Mouse (Mus musculus) MEL (cell line): ENCODE data around the gene Olfr187. TPM values are rescaled to one million over a fixed set of nuclear protein-coding genes. Genes with fewer than 3 reads are reported as not detected.
"Not testable (repeated sequence)": the region's sequence is repeated elsewhere in the genome, so short reads cannot be mapped to it uniquely, and the experiment has no call there.

Experiments used
- DNase-seq: peaks from one replicate; pipeline ENCODE4 v3.0.0; 2011; ENCODE audit warnings: low read depth, low spot score
- H3K27ac ChIP-seq: 2 replicates; pipeline ENCODE4 v1.5.1; 2012; ENCODE audit warnings: low read depth, mild to moderate bottlenecking, control low read depth, low read length, moderate library complexity; ENCODE audit not compliant: control insufficient read depth
- H3K27me3 ChIP-seq, 2 experiments: fragments of 150-350 bp in 1 of 2; sonication (generic) in 1 of 2; 2 replicates each; pipeline ENCODE4 v1.6.1; 2012; ENCODE audit warnings: low read length in 2 of 2, mild to moderate bottlenecking in 2 of 2, improper control_type of control experiment in 1 of 2, moderate library complexity in 1 of 2; ENCODE audit not compliant: insufficient read depth in 2 of 2, control insufficient read depth in 1 of 2
- H3K36me3 ChIP-seq, 2 experiments: 2 replicates each; pipeline ENCODE4 v1.6.1; 2012 to 2014; ENCODE audit warnings: low read length in 2 of 2, improper control_type of control experiment in 1 of 2, inconsistent platforms in 1 of 2, mild to moderate bottlenecking in 1 of 2; ENCODE audit not compliant: insufficient read depth in 2 of 2, control insufficient read depth in 1 of 2
- H3K4me1 ChIP-seq, 2 experiments: fragments of 150-350 bp in 1 of 2; sonication (generic) in 1 of 2; 2 replicates each; pipeline ENCODE4 v1.6.1; 2012; ENCODE audit warnings: low read length in 2 of 2, improper control_type of control experiment in 1 of 2, mild to moderate bottlenecking in 1 of 2; ENCODE audit not compliant: insufficient read depth in 2 of 2, control insufficient read depth in 1 of 2
- H3K4me3 ChIP-seq, 2 experiments: fragments of 150-350 bp in 1 of 2; sonication (generic) in 1 of 2; 2 replicates each; pipeline ENCODE4 v1.5.1; 2012; ENCODE audit warnings: low read depth in 2 of 2, low read length in 2 of 2, mild to moderate bottlenecking in 2 of 2, moderate library complexity in 2 of 2, control low read depth in 1 of 2, improper control_type of control experiment in 1 of 2; ENCODE audit not compliant: control insufficient read depth in 1 of 2, insufficient read depth in 1 of 2
- H3K79me2 ChIP-seq: 2 replicates; pipeline ENCODE4 v1.6.1; 2012; ENCODE audit warnings: mild to moderate bottlenecking, low read length, moderate library complexity; ENCODE audit not compliant: control insufficient read depth, poor library complexity, insufficient read depth
- H3K9ac ChIP-seq: 2 replicates; pipeline ENCODE4 v1.6.1; 2012; ENCODE audit warnings: low read depth, mild to moderate bottlenecking, control low read depth, low read length, moderate library complexity; ENCODE audit not compliant: control insufficient read depth, poor library complexity, severe bottlenecking
- H3K9me3 ChIP-seq: fragments of 150-350 bp; sonication (generic); replicated peaks from 2 replicates; pipeline ENCODE4 v1.6.1; 2012; ENCODE audit warnings: mild to moderate bottlenecking, low read length, improper control_type of control experiment, moderate library complexity; ENCODE audit not compliant: insufficient read depth
- CHD1 ChIP-seq: IDR thresholded peaks from 2 replicates; pipeline ENCODE4 v1.6.1; 2012; ENCODE audit warnings: low read depth, mild to moderate bottlenecking, inconsistent platforms, low read length, improper control_type of control experiment
- E2F4 ChIP-seq: IDR thresholded peaks from 2 replicates; pipeline ENCODE4 v1.6.1; 2011; ENCODE audit warnings: low read depth, low read length, improper control_type of control experiment, borderline replicate concordance
- EP300 ChIP-seq, 2 experiments: IDR thresholded peaks; 2 replicates each; pipeline ENCODE4 v1.6.1; 2011; ENCODE audit warnings: improper control_type of control experiment in 2 of 2, low read length in 2 of 2, low read depth in 1 of 2, mild to moderate bottlenecking in 1 of 2
- ETS1 ChIP-seq: IDR thresholded peaks from 2 replicates; pipeline ENCODE4 v1.6.1; 2012; ENCODE audit warnings: low read depth, mild to moderate bottlenecking, inconsistent platforms, low read length, improper control_type of control experiment, moderate library complexity
- JUND ChIP-seq: IDR thresholded peaks from 2 replicates; pipeline ENCODE4 v1.6.1; 2011; ENCODE audit warnings: low read depth, mild to moderate bottlenecking, improper control_type of control experiment, low read length
- KAT2A ChIP-seq: conservative IDR thresholded peaks from 2 replicates; pipeline ENCODE4 v1.6.1; 2012; ENCODE audit warnings: low read depth, low read length, improper control_type of control experiment, inconsistent platforms
- MAFK ChIP-seq: IDR thresholded peaks from 2 replicates; pipeline ENCODE4 v1.6.1; 2011; ENCODE audit warnings: low read depth, mild to moderate bottlenecking, low read length, improper control_type of control experiment, borderline replicate concordance
- MAX ChIP-seq: IDR thresholded peaks from 2 replicates; pipeline ENCODE4 v1.6.1; 2011; ENCODE audit warnings: low read length, improper control_type of control experiment
- MYC ChIP-seq: IDR thresholded peaks from 2 replicates; pipeline ENCODE4 v1.6.1; 2011; ENCODE audit warnings: low read depth, mild to moderate bottlenecking, low read length, improper control_type of control experiment, moderate library complexity
- NRF1 ChIP-seq: IDR thresholded peaks from 2 replicates; pipeline ENCODE4 v1.6.1; 2014; ENCODE audit warnings: low read depth, mild to moderate bottlenecking, inconsistent platforms, low read length, improper control_type of control experiment, moderate library complexity; ENCODE audit not compliant: poor library complexity, insufficient read depth, severe bottlenecking
- POLR2AphosphoS5 ChIP-seq: IDR thresholded peaks from 2 replicates; pipeline ENCODE4 v1.6.1; 2012; ENCODE audit warnings: low read depth, borderline replicate concordance, mild to moderate bottlenecking, inconsistent platforms, low read length, moderate library complexity, mixed read lengths
- RCOR1 ChIP-seq: IDR thresholded peaks from 2 replicates; pipeline ENCODE4 v1.6.1; 2012; ENCODE audit warnings: low read depth, mild to moderate bottlenecking, inconsistent platforms, low read length, improper control_type of control experiment
- SIN3A ChIP-seq: IDR thresholded peaks from 2 replicates; pipeline ENCODE4 v1.6.1; 2012; ENCODE audit warnings: low read length, improper control_type of control experiment, inconsistent platforms
- TAL1 ChIP-seq: IDR thresholded peaks from 2 replicates; pipeline ENCODE4 v1.6.1; 2012; ENCODE audit warnings: mild to moderate bottlenecking, inconsistent platforms, low read length, moderate library complexity, mixed read lengths
- UBTF ChIP-seq: IDR thresholded peaks from 2 replicates; pipeline ENCODE4 v1.6.1; 2012; ENCODE audit warnings: low read depth, mild to moderate bottlenecking, inconsistent platforms, low read length, improper control_type of control experiment, moderate library complexity, borderline replicate concordance; ENCODE audit not compliant: insufficient read depth
- ZC3H11A ChIP-seq: IDR thresholded peaks from 2 replicates; pipeline ENCODE4 v1.6.1; 2012; ENCODE audit warnings: low read depth, mild to moderate bottlenecking, inconsistent platforms, low read length, improper control_type of control experiment
- ZNF384 ChIP-seq: IDR thresholded peaks from 2 replicates; pipeline ENCODE4 v1.6.1; 2012; ENCODE audit warnings: low read depth, mild to moderate bottlenecking, inconsistent platforms, low read length, improper control_type of control experiment
- polyA plus RNA-seq, 2 experiments: library from polyadenylated mRNA; stranded (reverse) in 1 of 2; unstranded in 1 of 2; fragments of >175 nt in 1 of 2; fragments of >200 nt in 1 of 2; gene quantifications; 2 replicates each; pipeline versions ENCODE4 v1.2.1 to v1.2.4; 2012; ENCODE audit warnings: low replicate concordance in 2 of 2, low read depth in 1 of 2; ENCODE audit not compliant: insufficient read length in 2 of 2, insufficient read depth in 1 of 2, missing spikeins in 1 of 2
- total RNA-seq: library from RNA; depleted of rRNA; stranded (reverse); fragments of 300-350 nt; gene quantifications from 2 replicates; pipeline ENCODE4 v1.2.3, GENCODE M21; 2012; rRNA removed

The Olfr187 gene
- total RNA-seq: not detected in 2 replicates
- polyA plus RNA-seq: not detected

GRCm38 (mm10) chr16:59039710-59040109 is at the start of gene Olfr187:
Gene Olfr187, minus strand, starts transcription at chr16:59039767.
- H3K36me3 ChIP-seq: no peaks in the 10 kb centered on the region
- H3K9me3 ChIP-seq: no peaks in the 10 kb centered on the region
- TF ChIP-seq ETS1 (no peak), KAT2A (no peak), MAFK (no peak), ZNF384 (no peak)
- TF ChIP-seq, all 39 proteins: peak for 0
- Histone ChIP-seq H3K27me3 (no peaks in the 10 kb centered on the region), H3K79me2 (no peaks in the 10 kb centered on the region), H3K27ac (no peak within 1 kb of the TSS), H3K9ac (no peak within 1 kb of the TSS), H3K4me3 (no peak within 1 kb of the TSS), H3K4me1 (no peaks in the 10 kb centered on the region)
- no peak for DNase-seq

- H3K4me1 ChIP-seq: not testable (repeated sequence)
- peak; percentile 79 for TF ChIP-seq ZNF384
- TF ChIP-seq, all 39 proteins: peak for 1; not testable (repeated sequence) for 38
- H3K4me3 ChIP-seq, H3K27me3 ChIP-seq, H3K79me2 ChIP-seq, H3K9me3 ChIP-seq, H3K36me3 ChIP-seq, H3K9ac ChIP-seq, H3K27ac ChIP-seq: not testable (repeated sequence)
- DNase-seq: peak; percentile 43
These were observed 41.5 kb upstream of the Olfr187 start for GRCm38 (mm10) chr16:59081113-59081512.

- Histone ChIP-seq H3K79me2 (no peaks in the 10 kb centered on the region), H3K9me3 (no peaks in the 10 kb centered on the region), H3K27me3 (no peaks in the 10 kb centered on the region), H3K4me3 (no peak within 1 kb of the TSS), H3K36me3 (peaks cover 0 to 2% of the 10 kb centered on the region in 2 experiments; a peak in 1 of 4 replicates), H3K4me1 (peaks cover 0 to 3% of the 10 kb centered on the region in 2 experiments; a peak in 1 of 4 replicates), H3K27ac (no peak within 1 kb of the TSS), H3K9ac (no peak within 1 kb of the TSS)
- no peak for TF ChIP-seq TAL1
- TF ChIP-seq MYC: no peak
- TF ChIP-seq ZC3H11A: no peak
- no peak for TF ChIP-seq E2F4
- TF ChIP-seq MAX: no peak
- TF ChIP-seq NRF1: no peak
- no peak for TF ChIP-seq JUND
- no peak for TF ChIP-seq EP300 (IDR thresholded peaks at IDR 0.05; ENCODE audit: low read depth in 1 of 2, low read length in 2 of 2)
- TF ChIP-seq RCOR1: no peak
- TF ChIP-seq UBTF: no peak
- no peak for TF ChIP-seq CHD1
- TF ChIP-seq SIN3A: no peak
- TF ChIP-seq ZNF384: no peak
- TF ChIP-seq POLR2AphosphoS5: no peak
- DNase-seq: no peak
These were observed 38.3 kb upstream of the Olfr187 start, which contains the start of gene Olfr190 for GRCm38 (mm10) chr16:59077905-59078304. Gene Olfr190, minus strand, starts transcription at chr16:59078005.
